Mouse (Mus musculus): ENCODE results near the gene Srpk2.

GRCm38 (mm10) chr5:23531100-23531499 is 153.3 kb downstream of the Srpk2 start:
- TF ChIP-seq GATA1 (IDR thresholded peaks at IDR 0.05; ENCODE audit: low read length) (no peak), TAL1 (IDR thresholded peaks at IDR 0.05; ENCODE audit: low read length) (no peak)
